Mouse (Mus musculus) left cerebral cortex, adult 6 months (tissue): ENCODE data around the gene Crb1. TPM values are rescaled to one million over a fixed set of nuclear protein-coding genes. Genes with fewer than 3 reads are reported as not detected.

Experiments used
- long read RNA-seq, 2 experiments: library from polyadenylated mRNA; unstranded; transcript quantifications; one replicate each; pipeline ENCODE4 v2.0.0; 2019 to 2020
- polyA plus RNA-seq: library from polyadenylated mRNA; unstranded; fragments of <200 nt; fragmentation: Nextera tagmentation; gene quantifications from 2 replicates; pipeline ENCODE4 v1.2.3, GENCODE M21; 2021

The Crb1 gene
- 0.26 and 0.36 TPM in 2 replicates for polyA plus RNA-seq
- long read RNA-seq, experiment 1, partial matches to known transcripts = 1 of 4 reads
- long read RNA-seq, experiment 1, other reads (novel, unspliced or antisense) = 3 of 4 reads
- long read RNA-seq, experiment 2 = 0 reads

DNA sequence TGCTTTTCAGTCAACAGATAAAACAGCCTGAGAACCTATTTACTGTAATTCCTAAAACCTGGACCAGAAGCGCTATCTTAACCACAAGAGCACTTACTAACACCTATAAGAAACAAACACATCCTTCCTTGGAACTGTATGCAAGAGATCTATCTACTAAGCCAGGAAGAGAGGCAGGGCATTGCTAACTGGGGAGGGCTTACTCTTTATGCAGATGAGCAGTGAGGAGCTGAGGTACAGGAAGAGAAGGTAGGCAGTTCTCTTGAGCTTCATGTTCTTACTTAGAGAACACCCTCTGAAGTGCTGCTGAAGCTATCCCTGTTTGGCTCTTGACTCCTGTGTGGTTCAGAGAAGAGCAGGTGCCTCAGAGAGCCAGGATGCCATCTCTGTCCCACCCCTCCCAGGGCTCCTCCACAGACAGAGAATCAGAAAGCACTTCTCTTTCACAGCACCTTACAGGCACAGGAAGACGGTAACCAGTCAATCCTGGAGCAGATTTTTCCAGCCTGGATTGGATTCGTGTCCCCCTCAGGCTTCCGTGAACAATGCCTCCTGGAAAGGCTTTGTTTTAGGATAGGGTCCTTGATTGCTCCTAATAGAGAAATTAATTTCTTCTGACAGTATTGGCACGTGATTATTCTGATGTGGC lies at the start of gene Crb1:
TSS of gene Crb1 (minus strand) at position 463 of the 649 bp plus-strand sequence.

DNA sequence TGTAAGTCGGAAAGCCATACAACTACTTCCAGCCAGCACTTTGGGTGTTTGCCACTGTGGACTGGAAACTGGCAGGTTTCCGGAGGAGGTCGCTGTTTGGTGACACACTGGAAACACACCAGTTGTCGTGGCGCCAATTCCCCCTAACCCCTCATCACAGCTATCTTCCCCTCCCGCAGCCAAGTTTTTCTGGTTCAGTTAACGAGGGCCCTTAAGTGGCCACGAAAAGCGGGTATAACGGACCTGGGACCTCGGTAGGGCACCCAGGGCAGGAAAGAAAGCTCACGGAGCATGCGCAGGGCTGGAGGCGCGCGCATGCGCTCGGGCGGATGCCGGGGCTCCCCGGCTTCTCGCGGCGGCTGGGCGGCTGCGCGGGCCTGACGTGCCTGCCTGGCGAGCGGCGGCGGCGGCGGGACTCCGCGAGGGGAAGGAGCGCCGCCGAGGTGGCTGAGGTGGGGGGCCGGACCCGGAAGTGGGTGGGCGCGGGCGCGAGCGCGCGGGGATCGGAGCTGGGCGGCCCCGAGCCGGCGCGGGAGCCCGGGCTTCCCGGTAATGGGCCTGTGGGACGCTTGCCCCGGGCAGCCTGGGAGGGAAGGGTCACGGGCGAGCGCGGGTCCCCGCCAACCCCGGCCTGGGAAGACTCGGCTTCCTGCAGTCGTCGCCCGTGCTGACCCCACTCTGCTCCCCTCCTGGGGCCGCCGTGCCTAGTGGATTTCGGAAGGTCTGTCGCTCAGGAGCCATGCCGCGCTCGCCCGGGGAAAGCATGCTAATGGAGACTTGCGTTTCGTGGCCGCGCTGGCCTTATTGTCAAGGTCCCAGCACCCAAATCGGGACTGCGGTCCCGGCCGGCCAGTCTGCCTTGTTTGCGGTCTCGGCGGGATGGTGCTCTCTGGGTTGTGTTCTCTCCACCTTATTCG lies 45.2 kb upstream of the Crb1 start, which contains the start of gene Zbtb41:
TSS of gene Zbtb41 (plus strand) at position 414 of the 917 bp plus-strand sequence.

Other genes with a start within 250 kb of the Crb1 start
- gene Zbtb41, start 45.2 kb upstream of the Crb1 start, polyA plus RNA-seq = 6.0 and 11.5 TPM in 2 replicates
- gene Aspm, start 77.7 kb upstream of the Crb1 start, polyA plus RNA-seq = 0.06 TPM in 2 replicates
- gene F13b, start 124.6 kb upstream of the Crb1 start, polyA plus RNA-seq = not detected in 2 replicates
- gene Cfhr1, start 183.2 kb upstream of the Crb1 start, polyA plus RNA-seq = not detected in 2 replicates